Mouse (Mus musculus) heart, postnatal 4 days (tissue): ENCODE data around the gene Fbxl17. TPM values are rescaled to one million over a fixed set of nuclear protein-coding genes. Genes with fewer than 3 reads are reported as not detected.

Experiments used
- DNase-seq: peaks from one replicate; pipeline ENCODE4 v3.0.0; 2021
- total RNA-seq, 2 experiments: library from RNA; stranded (reverse); gene quantifications; 2 replicates each; pipeline ENCODE4 v1.2.3; 2021

The Fbxl17 gene
- total RNA-seq, 2 experiments from 2014 or later, result 35.6 to 37.3 TPM

- no peak for DNase-seq
These were observed 290.7 kb downstream of the Fbxl17 start for GRCm38 (mm10) chr17:63209151-63209550.

GRCm38 (mm10) chr17:63208346-63208745, 291.5 kb downstream of the Fbxl17 start:
- DNase-seq, result no peak

GRCm38 (mm10) chr17:63207714-63208113, 292.1 kb downstream of the Fbxl17 start:
- no peak for DNase-seq

- no peak for DNase-seq
These were observed 294.5 kb downstream of the Fbxl17 start for GRCm38 (mm10) chr17:63205316-63205715.

GRCm38 (mm10) chr17:63203582-63204190, 296.1 kb downstream of the Fbxl17 start:
- no peak for DNase-seq

GRCm38 (mm10) chr17:63198703-63199102, 301.1 kb downstream of the Fbxl17 start:
- no peak for DNase-seq

- no peak for DNase-seq
These were observed 304.3 kb downstream of the Fbxl17 start for GRCm38 (mm10) chr17:63195496-63195895.

- DNase-seq, result no peak
These were observed 306.6 kb downstream of the Fbxl17 start for GRCm38 (mm10) chr17:63193196-63193595.

GRCm38 (mm10) chr17:63191345-63191744, 308.5 kb downstream of the Fbxl17 start:
- DNase-seq, result peak; percentile 59

- DNase-seq, result no peak
These were observed 310.5 kb downstream of the Fbxl17 start for GRCm38 (mm10) chr17:63189274-63189673.

GRCm38 (mm10) chr17:63185531-63185930, 314.3 kb downstream of the Fbxl17 start:
- peak; percentile 13 for DNase-seq

GRCm38 (mm10) chr17:63184844-63185504, 314.8 kb downstream of the Fbxl17 start:
- DNase-seq, result no peak

- no peak for DNase-seq
These were observed 316.4 kb downstream of the Fbxl17 start for GRCm38 (mm10) chr17:63183431-63183830.

GRCm38 (mm10) chr17:63181661-63182060, 318.2 kb downstream of the Fbxl17 start:
- no peak for DNase-seq

- DNase-seq, result no peak
These were observed 319.8 kb downstream of the Fbxl17 start for GRCm38 (mm10) chr17:63180042-63180441.

- DNase-seq, result no peak
These were observed 321.5 kb downstream of the Fbxl17 start for GRCm38 (mm10) chr17:63178331-63178730.

GRCm38 (mm10) chr17:63176411-63176810, 323.4 kb downstream of the Fbxl17 start:
- DNase-seq, result no peak

- no peak for DNase-seq
These were observed 327.1 kb downstream of the Fbxl17 start for GRCm38 (mm10) chr17:63172697-63173096.

- DNase-seq, result no peak
These were observed 327.8 kb downstream of the Fbxl17 start for GRCm38 (mm10) chr17:63171890-63172491.

- no peak for DNase-seq
These were observed 328.6 kb downstream of the Fbxl17 start for GRCm38 (mm10) chr17:63171264-63171663.

- DNase-seq, result no peak
These were observed 331.6 kb downstream of the Fbxl17 start for GRCm38 (mm10) chr17:63168019-63168788.

GRCm38 (mm10) chr17:63167248-63167647, 332.6 kb downstream of the Fbxl17 start:
- DNase-seq, result no peak

- DNase-seq, result no peak
These were observed 333.1 kb downstream of the Fbxl17 start for GRCm38 (mm10) chr17:63166692-63167091.
